Mouse (Mus musculus) cerebellum, postnatal 10 days (tissue): ENCODE results near the gene Svs2.
"Not testable (repeated sequence)": the region's sequence is repeated elsewhere in the genome, so short reads cannot be mapped to it uniquely, and the experiment has no call there.

Experiments
- DNase-seq, 2 experiments: peaks; one replicate each; pipeline ENCODE4 v3.0.0; 2021; ENCODE audit warnings: mixed read lengths in 2 of 2

Svs2 gene

DNA sequence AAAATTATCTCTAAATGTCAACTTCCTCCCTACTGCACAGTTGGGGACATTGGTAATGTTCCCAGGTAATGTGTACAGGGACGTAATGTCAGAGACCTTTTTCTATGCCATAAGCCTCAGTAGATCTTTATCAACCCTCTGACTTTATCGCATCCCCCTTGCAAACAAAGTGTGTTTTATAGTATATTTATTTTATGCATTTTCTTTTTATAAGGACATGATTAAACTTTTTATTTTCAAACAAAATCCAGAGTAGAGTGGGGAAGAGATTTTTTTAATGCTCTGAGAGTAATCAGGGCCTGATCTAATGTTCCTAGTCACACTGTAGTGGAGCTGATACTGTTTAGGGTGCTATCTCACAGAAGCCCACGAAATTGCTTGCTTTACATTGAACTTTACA is at the start of gene Svs2:
Svs2 (minus strand) TSS at position 101 of the 400 bp plus-strand sequence.
- no peak for DNase-seq

DNA sequence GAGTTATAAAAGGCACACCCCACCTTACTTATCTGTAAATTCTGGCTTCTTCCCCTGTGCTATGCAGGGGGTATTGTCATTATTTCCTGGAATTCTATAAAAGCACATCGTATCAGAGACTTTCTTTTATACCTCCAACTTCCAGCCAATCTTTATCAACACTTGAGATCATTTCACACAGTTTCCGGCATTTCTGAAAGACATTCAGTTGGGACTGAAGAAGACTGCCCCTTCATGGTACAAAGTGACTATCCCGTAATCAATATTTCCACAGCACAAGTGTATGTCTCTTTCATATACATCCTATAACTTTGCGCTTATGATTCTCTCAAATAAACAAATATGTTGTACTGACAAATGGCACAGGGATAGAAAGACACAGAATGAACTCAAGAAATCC is 40.1 kb upstream of the Svs2 start, which contains the start of gene Svs4:
Svs4 (minus strand) TSS at position 101 of the 400 bp plus-strand sequence.
- no peak for DNase-seq

DNA sequence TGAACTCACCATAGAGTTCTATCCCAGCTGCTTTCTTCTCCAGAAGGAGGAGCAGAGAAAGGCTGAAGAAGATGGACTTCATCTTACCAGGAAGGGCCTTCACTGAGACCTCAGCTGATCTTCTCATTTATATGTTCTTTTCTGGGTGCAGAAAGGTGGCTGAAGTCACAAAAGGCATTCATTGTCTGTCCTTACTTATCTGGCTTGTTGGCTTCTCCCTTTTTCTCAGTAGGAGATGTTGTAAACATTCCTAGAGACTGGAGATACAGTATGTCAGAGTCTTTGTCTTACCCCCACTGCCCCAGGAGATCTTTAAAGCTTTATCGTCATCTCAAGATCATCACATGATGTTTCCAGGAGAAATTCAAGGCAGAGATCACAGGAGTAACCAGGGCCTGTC is 18.3 kb upstream of the Svs2 start, which contains the start of gene Svs3b:
Svs3b (minus strand) TSS at position 101 of the 400 bp plus-strand sequence.
- DNase-seq, result not testable (repeated sequence)

DNA sequence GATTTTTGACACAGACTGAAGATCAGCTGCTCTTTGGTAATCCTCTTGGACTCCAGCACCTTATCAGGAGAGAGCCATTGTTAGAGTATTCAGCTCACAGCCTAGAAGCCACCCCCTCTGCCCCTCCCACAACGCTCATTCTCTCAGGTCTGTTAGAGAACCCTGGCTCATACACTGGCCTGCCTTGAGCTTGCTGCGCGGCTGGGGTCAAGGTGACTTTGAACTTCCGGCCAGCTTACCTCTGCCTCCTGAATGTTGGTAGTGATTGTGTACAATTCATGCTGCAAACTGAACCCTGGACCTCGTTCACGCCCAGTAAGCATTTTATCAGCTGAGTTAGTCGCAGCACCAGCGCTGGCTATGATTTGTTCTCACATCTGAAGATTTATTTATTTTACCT is 5.6 kb downstream of the Svs2 start:
- DNase-seq, result no peak

DNA sequence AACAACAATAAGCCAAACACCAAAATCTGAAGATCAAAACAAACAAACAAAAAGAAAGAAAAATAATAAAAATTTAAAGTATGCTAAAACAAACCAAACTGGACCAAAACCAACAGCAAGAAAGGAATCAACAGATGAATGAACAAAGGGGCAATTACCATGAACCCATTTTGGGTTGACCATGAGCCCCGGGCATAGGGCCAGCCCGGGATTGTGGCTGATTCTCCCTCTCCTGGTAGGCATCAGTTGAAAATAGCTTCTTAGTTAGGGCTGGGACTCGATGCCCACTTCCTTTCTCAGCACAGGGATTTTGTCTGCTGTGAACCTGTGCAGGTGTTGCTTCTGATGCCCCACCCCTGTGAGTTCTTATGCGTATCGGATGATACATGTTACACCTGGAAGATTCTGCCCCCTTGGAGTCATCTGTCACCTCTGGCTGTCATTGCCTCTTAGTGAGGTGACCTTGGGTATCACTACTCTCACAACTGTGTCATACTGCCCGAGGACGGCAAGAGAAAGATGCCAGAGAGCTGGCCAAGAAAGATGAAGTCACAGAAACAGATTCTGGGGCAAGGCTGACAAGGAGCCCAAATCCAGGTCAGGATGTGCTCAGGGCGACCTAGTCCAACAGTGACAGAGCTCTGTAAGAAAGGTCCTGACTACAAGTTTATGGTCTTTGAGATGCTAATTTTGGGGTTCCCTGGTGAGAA is 9.8 kb downstream of the Svs2 start:
- DNase-seq, result no peak

DNA sequence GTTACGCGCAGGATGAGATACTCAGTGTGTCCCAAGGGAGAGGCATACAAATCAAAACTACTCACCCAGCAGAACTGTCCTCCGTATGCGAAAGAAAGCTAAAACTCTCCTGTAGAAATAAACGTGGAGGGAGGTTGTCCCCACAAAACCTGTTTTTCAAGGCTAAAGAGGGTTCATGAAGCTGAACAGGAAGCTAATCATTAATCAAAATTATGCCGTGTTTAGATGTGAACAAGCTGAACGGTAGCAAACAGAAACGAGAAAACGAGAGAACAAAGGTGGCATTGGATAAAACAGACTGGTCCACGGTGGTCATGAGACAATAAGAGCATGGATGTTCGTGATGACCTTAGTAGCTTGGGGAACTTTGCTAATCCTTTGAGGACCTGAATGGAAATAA is 16.7 kb downstream of the Svs2 start, which contains the start of gene Wfdc15b:
Wfdc15b (minus strand) TSS at position 139 of the 400 bp plus-strand sequence.
- no peak for DNase-seq

DNA sequence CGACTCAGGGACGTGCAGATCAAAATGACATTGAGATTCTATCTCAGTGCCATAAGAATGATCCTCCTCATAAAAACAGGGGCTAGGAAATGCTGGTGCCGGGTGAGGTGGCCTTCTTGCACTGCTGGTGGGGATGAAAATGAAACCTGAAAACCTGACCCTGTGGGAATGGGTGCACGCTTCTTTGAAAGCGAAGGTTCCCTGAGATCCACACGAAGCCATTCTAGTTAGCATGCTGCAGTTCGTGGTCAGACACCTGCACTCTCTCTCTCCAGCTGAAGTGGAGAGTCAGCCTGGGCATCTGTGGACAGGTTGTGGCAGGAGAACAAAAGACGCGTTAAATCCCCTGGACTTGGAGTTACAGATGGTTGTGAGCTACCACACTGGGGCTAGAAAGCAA is 19.0 kb downstream of the Svs2 start:
- DNase-seq, result no peak

DNA sequence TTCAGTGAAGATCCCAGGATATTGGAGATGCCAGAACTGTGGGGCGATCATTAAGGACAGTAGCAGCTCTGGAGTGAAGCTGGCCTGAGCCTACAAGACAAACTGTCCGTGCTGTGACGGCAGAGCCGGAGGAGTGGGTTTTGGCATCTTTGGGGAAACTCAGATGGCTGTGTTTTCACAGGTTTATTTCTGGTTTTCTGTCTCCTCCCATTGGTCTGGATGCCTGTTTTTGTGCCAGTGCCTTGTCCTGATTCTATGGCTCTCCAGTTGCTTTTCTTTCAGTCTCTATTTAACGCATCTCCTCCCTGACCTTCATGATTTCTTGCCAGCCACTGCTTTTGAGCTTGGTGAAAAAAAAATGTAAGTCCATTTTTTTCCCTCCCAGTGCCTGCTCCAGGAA is 25.6 kb downstream of the Svs2 start:
- DNase-seq, result no peak

DNA sequence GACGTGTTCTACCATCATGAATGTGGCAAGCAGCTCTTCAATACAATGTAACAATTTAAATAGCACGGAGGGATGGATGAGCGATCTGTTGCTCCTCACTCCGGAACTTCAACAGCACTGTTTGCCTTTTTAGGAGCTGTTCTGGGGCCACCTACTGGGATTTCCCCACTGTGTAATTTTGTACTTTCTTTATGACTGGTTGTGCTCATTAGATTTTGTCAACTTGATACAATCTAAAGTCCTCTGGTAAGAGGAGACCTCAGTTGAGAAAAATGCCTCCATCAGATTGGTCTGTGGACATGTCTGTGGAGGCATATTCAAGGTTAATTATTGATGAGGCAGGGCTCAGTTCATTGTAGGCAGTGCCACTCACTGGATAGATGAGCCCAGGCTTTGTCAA is 27.4 kb downstream of the Svs2 start:
- no peak for DNase-seq

DNA sequence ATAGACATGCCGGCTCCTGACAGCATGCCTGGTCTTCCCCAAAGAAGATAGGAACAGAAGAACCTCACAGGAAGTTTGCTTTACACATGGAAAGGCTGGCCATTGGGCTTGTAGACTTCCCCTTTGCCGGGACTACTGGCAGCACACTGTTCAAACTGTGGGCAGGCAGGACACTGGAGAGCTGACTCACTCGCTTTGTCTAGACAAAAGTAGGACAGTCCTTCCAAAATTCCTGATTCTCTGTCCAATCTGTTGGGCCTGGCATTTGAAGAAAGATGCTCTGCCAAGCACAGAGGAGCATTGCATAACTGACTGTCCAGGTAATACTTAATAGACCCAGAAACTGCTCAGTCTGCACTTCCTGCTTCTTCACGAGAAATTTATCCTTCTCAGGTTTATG is 31.6 kb downstream of the Svs2 start:
- peak; percentile 21 to 31 for DNase-seq

DNA sequence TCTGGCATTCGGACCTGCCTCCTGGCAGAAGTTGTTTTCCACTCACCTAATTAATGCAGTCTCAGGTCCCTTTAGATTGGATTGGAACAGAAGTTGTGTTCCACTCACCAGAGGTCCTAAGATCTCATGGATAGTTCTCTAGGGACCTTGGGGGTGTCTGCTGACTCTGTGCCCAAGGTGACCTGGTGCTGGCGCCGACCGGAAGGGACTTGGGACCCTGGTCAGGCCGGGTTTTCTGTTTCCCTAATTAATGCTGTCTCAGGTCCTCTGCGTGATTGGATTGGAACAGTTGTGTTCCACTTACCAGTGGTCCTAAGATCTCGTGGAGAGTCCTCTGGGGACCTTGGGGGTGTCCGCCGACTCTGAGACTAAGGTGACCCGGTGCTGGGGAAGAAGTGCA is 32.3 kb downstream of the Svs2 start:
- not testable (repeated sequence) for DNase-seq

DNA sequence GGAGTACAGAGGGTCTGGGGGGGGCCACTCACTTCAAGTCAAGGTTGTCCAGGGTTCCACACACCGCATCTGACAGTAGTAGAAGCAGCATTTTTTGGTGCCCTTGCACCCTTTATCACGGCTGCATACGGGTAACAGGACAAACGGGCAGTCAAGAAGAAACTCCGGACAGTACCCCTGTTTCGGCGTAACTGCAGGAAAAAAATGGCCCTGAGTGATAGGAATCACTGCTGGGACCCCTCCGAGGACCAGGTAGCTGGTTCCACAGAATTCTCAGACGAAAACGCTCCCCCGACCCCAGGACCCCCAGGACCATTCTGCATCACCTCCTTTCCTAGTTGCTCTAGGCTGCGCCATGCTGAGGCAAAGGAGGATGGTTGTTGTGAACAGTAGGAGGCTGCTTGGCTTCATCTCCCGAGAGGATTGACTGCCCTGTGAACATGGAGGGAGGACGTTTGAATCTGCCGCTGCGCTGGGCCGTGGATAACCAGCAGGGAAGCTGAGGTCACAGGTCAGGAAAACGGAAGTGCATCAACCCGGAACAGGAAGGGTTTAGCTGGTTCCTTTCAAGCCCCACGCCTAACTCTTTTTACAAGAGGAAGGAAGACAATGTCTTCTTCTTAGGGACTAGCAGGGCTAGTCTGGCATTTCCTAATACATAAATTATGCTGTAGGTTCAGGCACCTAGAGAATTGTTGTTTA is 38.5 kb downstream of the Svs2 start, which contains the start of gene Wfdc15a:
Wfdc15a (minus strand) TSS at position 505 of the 702 bp plus-strand sequence.
- no peak for DNase-seq

DNA sequence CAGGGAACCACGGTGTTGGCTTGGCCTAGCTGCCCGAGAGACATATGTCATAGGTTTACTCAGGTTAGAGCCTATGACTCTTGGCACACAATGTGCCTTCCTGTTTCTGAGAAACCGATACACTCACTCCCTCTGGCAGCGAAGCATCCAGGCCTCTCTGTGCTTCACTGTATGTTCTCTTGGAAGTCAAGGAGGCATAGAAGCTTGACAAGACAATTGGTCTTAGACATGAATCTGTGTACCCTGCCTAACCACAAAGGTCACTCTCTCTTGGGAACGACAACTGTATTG is 41.6 kb downstream of the Svs2 start:
- no peak for DNase-seq

DNA sequence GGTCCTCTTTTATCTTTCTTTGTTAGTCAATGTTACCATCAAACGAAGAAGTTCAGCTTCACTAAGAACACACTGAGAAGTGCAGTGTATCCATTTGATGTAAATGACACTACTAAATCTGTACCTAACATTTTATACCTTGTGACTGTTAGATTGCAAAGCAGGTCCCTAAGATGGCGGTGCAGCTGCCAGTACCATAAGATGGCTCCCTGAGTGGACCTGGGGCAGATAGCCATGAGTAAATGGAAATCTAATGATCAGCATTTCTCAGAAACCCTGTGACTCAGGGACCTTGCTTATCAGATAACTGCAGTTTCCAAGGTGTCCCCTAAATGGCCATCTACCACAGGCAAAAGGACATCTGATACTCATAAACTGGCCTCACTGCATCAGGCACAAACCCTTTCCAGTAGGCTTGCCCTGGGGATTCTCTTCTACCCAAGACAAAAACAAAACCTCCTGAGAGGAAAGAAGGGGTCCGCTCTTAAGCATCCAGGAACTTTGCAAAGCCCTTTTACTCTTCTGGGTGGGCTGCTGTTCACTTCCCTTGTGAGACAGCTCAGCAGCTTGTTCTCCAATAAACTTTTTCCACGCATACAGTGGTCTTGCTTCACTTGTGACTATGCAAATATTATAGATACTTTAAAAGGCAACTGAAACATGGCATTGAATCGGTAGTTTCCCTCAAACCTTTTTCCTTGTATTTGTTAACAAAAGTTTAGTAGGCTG is 42.1 kb downstream of the Svs2 start:
- DNase-seq, result no peak

DNA sequence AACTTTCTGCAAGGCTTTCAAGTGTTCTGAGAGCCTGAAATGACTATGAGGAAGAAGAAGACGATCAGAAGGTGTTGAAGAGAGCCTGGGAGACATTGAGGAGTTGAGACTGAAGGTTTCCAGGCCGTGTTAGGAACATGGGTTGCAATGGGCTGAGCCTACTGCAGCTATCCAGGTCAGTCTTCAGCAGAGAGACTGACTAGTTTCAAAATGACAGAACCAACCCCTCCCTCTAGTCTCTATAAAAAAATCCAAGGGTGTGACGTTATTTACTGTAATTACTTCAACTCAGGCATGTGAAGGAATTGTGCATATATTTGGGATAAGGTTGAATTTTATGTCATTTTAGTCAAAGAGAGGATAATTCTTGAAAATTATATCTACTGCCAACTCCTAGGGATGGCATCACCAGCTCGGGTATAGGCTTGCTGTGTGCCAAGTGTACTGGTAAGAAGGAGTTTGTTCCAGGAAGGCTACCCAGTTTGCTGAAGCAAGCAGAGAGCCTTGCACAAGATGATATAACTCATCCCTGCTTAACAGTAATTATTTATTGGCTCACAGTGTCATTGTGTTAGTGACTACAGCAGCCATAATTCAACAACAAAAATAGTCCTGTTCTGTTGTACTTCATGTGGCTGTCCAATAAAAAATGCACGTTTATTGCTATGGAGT is 43.2 kb downstream of the Svs2 start:
- no peak for DNase-seq

DNA sequence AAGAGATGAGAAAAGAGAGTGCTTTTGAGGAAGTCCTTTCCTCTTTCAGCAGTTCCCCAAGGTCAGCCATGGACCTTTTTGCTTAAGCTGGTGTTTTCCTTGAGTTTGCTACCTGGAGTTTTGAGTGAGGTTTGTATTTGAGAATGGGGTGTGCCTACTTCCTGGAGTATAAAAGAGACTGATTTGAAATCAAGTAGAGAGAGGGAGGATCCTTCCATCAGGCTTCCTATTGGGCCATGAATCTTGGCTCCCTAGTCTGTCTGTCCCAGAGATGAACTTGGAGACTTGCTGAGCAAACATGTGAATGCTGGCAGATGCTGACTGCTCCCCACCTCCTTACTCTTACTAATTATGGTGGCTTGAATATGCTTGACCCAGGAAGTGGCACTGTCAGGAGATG is 46.0 kb downstream of the Svs2 start:
- no peak for DNase-seq

DNA sequence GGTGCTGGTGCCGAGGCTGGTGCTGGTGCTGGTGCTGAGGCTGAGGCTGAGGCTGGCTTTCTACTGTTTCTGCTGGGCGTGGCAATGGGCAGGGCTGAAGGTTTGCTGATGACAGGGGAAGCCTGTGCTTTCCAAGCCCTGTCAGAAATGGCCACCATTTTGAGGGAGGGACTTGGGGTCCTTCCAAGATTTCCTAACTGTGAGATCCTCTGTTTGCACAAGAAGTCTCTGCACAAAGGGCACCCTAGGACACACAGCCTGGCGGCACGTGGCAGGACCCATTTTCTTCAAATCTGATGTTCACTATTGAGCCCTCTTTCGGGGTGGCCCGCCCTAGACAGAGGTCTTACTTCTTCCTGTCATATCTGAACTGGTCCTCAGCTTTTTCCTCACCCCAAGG is 47.7 kb downstream of the Svs2 start, which contains the start of gene Wfdc12:
Wfdc12 (minus strand) TSS at position 33 of the 400 bp plus-strand sequence.
- DNase-seq, result no peak

DNA sequence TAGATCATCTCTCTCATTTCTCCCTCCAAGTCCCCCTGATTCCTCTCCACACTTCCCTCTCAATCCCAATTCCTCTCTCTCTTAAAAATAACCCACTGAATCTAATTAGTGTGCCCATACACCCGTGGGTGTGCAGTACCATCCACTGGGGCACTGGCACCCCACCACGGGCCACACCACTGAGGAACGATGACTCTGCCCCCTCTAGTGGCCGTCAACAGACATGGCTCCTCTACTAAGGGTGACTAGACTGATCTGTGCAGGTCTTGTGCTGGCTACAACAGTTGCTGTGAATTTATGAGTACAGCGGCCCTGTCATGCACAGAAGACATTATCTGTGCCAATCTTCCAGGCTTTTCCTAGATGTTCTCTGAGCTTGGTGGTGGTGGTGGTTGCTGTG is 49.5 kb downstream of the Svs2 start:
- peak; percentile 24 to 26 for DNase-seq
